Mouse (Mus musculus): ENCODE data around the gene Wdsub1.

Wdsub1 gene

GRCm38 (mm10) chr2:59841944-59842343 lies 40.4 kb downstream of the Wdsub1 start:
- in situ Hi-C loops (cut with MboI, MseI) = no loop called here

- in situ Hi-C loops (cut with MboI, MseI) = no loop called here
Measured at GRCm38 (mm10) chr2:59841189-59841939, 41.0 kb downstream of the Wdsub1 start.

- in situ Hi-C loops (cut with MboI, MseI) = no loop called here
Measured at GRCm38 (mm10) chr2:59840191-59840590, 42.2 kb downstream of the Wdsub1 start.

- in situ Hi-C loops (cut with MboI, MseI) = no loop called here
Measured at GRCm38 (mm10) chr2:59839755-59840154, 42.6 kb downstream of the Wdsub1 start.

- in situ Hi-C loops (cut with MboI, MseI) = no loop called here
Measured at GRCm38 (mm10) chr2:59838825-59839224, 43.6 kb downstream of the Wdsub1 start.

GRCm38 (mm10) chr2:59831831-59832230 lies 50.6 kb downstream of the Wdsub1 start:
- in situ Hi-C loops (cut with MboI, MseI) = no loop called here

- in situ Hi-C loops (cut with MboI, MseI) = no loop called here
Measured at GRCm38 (mm10) chr2:59830940-59831339, 51.5 kb downstream of the Wdsub1 start.

- in situ Hi-C loops (cut with MboI, MseI) = no loop called here
Measured at GRCm38 (mm10) chr2:59830151-59830550, 52.2 kb downstream of the Wdsub1 start.

GRCm38 (mm10) chr2:59829718-59830117 lies 52.7 kb downstream of the Wdsub1 start:
- in situ Hi-C loops (cut with MboI, MseI) = no loop called here

- in situ Hi-C loops (cut with MboI, MseI) = no loop called here
Measured at GRCm38 (mm10) chr2:59828777-59829508, 53.4 kb downstream of the Wdsub1 start.

GRCm38 (mm10) chr2:59828103-59828655 lies 54.2 kb downstream of the Wdsub1 start:
- in situ Hi-C loops (cut with MboI, MseI) = no loop called here

GRCm38 (mm10) chr2:59825380-59825779 lies 57.0 kb downstream of the Wdsub1 start:
- in situ Hi-C loops (cut with MboI, MseI) = no loop called here

GRCm38 (mm10) chr2:59824289-59824688 lies 58.1 kb downstream of the Wdsub1 start:
- in situ Hi-C loops (cut with MboI, MseI) = no loop called here

GRCm38 (mm10) chr2:59821044-59821443 lies 61.3 kb downstream of the Wdsub1 start:
- in situ Hi-C loops (cut with MboI, MseI) = no loop called here

- in situ Hi-C loops (cut with MboI, MseI) = no loop called here
Measured at GRCm38 (mm10) chr2:59820088-59820487, 62.3 kb downstream of the Wdsub1 start.

GRCm38 (mm10) chr2:59819415-59819814 lies 63.0 kb downstream of the Wdsub1 start:
- in situ Hi-C loops (cut with MboI, MseI) = no loop called here

- in situ Hi-C loops (cut with MboI, MseI) = no loop called here
Measured at GRCm38 (mm10) chr2:59818663-59819062, 63.7 kb downstream of the Wdsub1 start.

GRCm38 (mm10) chr2:59814997-59815396 lies 67.4 kb downstream of the Wdsub1 start:
- in situ Hi-C loops (cut with MboI, MseI) = no loop called here

GRCm38 (mm10) chr2:59813457-59813856 lies 68.9 kb downstream of the Wdsub1 start:
- in situ Hi-C loops (cut with MboI, MseI) = no loop called here

GRCm38 (mm10) chr2:59812641-59813040 lies 69.8 kb downstream of the Wdsub1 start:
- in situ Hi-C loops (cut with MboI, MseI) = no loop called here

- in situ Hi-C loops (cut with MboI, MseI) = no loop called here
Measured at GRCm38 (mm10) chr2:59811247-59811646, 71.1 kb downstream of the Wdsub1 start.

- in situ Hi-C loops (cut with MboI, MseI) = no loop called here
Measured at GRCm38 (mm10) chr2:59810039-59810438, 72.4 kb downstream of the Wdsub1 start.

GRCm38 (mm10) chr2:59808608-59809007 lies 73.8 kb downstream of the Wdsub1 start:
- in situ Hi-C loops (cut with MboI, MseI) = no loop called here
